Mouse (Mus musculus): Measurements from ENCODE around the gene Tns2.
"Not testable (repeated sequence)": the region's sequence is repeated elsewhere in the genome, so short reads cannot be mapped to it uniquely, and the experiment has no call there.

Gene Tns2

DNA sequence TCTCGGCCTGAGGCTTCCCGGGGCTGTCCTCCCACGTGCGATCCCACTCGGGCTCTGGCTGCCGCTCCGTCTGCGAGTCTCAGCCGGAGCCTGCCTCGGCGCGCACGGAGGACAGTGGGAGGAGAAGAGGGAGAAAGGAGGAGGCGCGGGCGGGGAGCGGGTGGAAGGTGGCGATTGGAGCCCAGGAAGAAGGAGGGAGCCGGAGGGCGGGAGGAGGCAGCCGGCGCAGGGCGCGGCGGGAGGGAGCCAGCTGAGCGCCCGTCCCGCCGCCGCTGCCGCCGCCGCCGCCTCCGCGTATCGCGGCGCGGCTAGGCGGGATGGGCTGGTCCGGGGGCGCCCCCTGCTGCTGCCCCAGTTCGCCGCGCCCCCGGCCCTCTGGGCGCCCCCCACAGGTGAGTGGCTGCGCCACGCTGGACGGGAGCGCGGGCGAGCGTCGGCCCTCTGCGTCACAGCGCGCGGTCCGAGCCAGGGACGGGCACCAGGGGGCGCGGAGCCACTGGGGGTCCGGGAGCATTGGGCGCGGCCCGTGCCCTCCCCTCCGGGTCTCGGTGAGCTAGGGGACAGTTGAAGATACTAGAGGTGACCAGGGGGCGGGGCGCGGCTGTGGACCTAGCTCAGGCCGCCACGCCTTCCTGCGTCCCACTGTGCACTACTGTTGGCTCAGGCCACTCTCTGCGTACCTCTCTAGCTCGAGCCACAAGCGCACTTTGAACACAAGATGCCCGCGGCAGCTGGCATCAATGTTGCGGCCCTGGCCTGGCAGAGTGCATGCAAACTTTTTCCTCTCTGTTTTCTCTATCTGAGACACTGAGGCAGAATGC, at the start of gene Tns2:
TSS of gene Tns2 (plus strand) at position 253 of the 821 bp plus-strand sequence.
- DNase-seq: peak; percentile 74 to 84

DNA sequence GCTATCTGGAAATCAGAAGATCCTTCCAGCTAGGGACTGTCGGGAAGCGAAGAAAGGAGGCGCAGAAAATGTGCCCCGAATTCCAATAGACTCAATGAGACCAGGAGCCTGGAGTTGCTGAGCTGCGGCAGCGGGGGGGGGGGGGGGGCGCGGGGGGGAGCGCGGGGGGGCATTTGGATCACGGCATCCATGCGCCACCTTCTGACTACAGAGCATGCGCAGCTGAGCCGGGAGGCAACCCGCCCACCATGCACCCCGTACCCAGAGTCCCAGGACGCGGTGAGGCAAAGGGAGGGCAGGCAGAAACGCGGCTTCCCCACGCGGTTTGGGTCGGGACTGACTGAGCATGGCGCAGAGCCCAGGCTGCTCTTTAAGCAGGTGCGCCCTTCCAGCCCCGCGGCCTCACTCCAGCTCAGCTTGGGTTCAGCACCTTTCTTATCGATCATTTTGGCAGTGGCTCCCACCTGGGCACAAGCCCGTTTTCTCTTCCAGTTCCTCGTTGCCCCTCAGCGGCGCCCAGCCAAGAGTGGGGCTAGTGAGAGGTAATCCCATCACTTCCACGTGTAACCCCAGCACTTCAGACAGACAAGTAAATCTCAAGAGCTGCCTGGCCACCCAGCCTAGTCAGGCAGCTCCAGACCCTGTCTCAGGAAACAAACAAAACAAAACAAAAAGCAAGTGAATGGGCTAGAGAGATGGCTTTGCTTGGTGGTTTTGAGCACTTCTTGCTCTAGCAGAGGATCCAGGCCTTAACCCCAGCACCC, 48.1 kb upstream of the Tns2 start:
- peak; percentile 51 to 72 for DNase-seq

DNA sequence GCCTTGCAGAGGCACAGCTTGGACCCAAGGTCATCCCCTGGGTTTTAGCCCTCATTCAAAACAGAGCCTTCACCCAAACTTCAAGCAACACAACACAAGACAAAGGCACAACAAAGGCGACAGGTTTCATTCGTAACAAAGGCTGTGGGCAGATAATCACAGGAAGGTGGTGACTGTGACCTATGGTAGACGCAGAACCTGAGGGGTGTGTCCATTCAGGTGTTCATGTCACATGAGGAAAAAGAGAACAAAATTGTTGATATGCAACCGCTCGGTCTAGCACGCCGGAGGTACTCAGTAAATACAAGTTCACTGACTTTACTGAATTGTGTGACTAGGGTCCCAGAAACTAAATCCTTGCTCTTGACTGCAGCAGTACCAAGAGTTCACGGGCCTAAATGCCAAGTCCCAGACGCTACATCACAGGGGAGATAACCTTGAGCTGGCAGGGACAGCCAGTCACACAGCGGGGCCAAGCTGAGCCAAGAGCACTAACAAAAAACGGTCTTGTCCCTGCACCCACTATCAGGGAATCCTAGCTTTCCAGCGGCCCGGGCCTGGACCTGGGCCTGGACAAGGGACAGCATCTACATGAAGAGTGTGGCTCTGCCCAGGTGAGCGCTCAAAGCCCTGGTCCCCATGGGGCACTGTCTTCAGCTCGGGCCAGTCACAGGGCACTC, 43.6 kb upstream of the Tns2 start:
- no peak for DNase-seq

DNA sequence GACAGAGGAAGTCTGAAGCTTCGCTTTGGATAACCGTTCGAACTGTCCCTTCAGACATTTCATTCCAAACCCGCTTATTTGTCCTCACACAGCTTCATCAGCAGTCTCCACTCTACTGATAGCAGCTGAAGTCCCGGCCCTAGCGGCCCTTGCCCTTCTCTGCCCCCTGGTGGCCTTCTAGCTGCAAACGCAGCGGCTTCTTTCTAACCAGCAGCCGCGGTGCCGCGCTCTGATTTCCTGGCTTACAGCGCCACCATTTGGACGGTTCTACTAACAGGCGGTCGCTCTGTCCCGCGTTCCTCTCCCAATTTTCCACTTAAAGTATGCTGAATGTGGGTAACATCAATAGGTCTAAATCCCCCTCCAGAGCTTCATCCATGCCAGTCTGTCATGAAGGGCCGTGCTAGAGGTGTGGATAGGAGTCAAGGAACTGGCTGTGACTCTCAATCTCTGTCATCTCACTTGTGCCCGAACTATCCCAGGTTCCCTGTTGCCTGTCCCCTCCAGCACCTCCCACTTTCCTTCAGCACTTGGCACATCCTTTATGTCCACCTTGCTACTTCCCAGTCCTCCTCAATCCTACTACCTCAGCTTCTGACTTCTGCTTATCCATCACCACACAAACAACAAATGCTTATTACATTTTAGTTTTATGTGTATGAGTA, 34.4 kb upstream of the Tns2 start:
- peak; percentile 92 to 97 for DNase-seq

DNA sequence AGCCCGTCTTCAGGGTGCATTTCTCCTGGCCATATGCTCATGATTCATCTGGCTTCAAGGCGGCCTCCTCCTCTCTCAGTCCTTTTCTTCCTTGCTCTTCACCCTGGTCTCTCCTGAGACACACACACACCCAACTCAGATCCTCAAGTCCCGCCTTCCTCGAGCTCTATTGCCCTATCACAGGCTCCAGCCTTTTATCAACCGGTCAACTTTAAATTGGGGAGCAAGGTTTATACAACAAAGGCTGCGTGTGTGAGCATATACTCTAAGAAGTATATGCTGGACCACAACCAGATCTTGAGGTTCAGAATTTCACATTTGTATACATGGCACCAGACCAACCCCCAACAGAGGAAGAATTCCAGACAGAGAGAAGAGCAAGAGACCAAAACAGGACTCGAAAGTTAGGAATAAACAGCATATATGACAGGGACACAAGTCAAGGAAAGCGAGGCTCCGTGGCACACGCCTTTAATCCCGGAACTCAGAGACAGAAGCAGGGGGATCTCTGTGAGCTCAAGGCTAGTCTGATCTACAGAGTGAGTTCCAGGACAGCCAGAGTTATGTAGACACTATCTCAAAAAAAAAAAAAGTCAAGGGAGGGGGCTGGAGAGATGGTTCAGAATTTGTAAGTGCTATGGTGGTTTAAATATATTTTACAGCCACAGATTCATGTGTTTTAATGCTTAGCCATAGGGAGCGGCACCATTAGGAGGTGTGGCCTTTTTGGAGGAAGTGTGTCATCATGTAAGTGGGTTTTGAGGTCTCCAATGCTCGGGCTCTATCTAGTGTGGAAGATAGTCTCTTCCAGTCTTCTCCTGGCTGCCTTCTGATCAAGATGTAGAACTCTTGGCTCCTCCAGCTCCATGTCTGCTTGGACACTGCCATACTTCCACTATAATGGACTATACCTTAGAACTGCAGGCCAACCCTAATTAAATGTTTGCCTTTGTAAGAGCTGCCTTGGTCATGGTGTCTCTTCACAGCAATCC, 29.4 kb upstream of the Tns2 start:
- no peak for DNase-seq

DNA sequence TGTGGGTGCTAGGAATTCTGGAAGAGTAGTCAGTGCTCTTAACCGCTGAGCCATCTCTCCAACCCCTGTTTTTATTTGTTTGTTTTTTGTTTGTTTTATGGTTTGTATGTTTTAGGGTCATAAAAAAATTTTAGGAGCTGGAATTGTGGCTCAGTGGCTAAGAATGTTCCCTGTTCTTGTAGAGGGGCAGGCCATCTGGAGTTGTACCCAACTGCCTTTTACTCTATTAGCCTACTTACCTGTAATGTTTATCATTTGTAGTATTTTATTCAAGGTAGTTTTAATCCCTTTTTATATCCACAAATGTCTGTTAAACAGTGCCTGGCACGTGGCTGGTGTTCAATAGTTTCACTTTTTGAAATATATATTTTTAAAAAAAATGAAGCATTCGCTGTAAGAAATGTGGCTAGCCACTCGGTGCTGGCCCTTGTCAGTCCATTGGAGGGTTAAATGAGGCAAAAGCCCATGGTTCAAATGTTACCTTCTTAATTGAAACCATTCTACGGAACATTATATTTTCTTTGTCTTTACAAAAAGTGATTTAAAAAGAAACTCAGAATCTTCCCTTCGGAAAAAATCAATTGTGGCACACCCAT, 27.2 kb upstream of the Tns2 start:
- DNase-seq: no peak

DNA sequence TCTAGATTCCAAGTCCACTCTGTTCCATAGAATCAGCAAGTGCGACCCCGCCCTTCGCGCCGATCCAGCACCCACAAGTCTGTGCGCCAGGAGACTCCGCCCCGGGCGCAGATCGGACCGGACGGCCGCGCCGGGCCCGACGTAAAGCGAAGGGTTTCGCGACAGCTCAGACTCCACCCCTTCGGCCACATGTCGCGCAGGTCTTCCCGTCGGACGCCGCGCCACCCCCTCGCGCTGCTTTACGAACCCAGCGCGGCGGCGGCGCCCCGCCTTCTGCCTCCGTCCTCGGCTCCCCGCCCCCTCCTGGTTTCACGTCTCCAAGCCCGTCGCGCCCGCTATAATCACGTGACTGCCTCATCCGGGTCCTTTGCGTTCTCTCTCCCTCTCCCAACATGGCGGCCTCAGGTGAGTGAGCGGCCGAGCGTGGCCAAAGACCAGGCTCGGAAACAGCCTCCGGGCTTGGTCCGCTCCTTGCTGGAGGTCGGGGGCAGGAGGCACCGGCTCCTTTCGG, 26.6 kb upstream of the Tns2 start, which contains the start of gene Eif4b:
TSS of gene Eif4b (plus strand) at position 215 of the 511 bp plus-strand sequence.
- peak; percentile 99 to 100 for DNase-seq

DNA sequence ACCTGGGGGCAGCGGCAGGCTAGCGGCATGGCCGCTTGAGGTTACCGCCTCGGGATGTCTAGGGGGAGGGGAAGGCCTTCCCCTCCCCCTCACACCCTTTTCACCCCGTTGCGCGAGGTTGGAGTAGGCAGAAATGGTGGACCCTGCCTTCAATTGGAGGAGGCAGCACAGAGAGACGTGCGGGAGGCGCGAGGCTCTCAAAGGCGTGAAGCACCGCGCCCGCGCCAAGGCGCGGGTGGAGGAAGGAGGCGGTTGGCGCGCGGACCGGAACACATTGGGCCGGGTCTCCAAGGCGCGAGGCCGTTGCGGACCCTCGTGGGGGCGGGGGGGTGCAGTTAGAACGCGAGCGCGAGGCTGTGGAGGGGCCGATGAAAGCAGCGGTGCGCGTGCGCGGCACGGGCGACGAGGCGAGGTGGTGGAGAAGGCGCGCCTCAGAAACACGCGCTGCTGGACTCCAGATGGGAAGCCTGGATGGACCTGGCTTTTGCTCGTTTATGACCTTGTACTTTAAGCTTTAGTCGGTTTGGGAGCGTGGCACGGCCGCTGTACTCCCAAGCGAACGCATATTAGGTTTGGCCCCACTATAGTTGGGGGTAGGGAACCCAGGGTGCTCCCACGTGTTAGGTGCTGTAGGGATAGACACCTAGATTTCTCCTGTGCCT, 26.0 kb upstream of the Tns2 start:
- peak; percentile 66 to 78 for DNase-seq

DNA sequence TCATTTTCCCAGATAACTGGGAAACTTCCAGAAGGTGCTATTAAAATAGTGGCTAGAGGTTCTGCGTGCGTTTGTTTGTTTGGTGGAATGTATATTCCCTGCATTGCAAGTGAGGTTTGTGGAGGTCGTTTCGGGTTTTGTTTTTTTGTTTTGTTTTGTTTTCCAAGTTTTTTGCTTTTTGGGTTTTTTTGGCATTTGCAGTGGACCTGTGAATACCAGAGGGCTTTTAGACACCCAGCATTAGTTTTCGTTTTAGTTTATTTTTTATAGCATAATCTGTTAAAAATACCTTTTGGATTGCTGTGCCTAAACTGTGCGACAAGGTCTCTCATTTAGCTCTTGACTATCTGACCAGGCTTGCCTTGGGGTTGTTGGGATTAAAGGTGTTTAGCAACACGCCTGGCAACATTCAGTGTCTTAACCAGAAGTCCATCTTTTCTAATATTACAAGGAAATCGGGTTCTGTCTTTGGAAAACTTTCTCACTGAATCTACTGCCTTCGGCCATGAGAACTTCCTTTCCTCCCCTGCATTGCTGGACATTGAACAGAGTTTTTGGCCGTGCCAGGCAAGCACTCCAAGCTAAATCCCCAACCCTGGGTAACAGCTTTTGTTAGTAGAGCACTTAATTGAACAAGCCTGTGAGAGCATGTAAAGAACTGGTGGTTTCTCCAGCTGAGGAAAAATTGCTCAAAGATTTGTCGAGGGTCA, 25.2 kb upstream of the Tns2 start:
- no peak for DNase-seq

DNA sequence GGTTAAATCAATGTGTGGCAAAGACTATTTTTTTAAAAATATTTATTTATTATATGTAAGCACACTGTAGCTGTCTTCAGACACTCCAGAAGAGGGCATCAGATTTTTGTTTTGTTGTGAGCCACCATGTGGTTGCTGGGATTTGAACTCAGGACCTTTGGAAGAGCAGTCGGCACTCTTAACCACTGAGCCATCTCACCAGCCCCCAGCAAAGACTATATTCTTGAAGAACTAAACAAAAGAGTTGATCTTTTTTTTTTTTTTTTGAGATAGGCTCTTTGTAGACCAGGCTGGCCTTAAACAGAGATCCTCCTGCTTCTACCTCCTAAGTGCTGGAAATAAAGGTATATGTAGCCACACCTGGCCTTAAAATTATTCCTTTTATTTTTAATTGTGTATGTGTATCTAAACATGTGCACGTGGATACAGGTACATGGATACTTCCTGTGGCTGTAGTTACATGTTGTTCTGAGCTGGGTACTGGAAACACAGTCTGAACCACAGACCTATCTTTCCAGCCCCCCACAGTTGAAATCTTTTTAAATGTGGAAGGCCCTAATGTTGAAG, 23.0 kb upstream of the Tns2 start:
- no peak for DNase-seq

DNA sequence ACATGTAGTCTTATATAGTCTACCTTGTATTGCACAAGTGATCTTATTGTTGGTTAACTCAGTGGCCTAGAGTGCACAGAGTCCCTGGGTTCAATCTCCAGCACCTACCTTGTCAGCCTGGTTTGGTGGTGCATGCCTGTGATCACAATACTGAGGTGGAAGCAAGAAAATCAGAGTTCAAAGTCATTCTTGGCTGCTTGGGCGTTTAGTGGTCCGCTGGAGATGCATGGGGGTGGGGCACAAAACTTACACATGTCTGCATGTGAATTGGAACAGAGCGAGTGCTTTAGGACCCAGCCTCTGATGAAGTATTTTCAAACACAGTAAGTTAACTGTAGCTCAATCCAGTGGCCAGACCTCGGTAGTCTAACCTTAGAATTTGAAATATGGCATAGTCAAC, 21.0 kb upstream of the Tns2 start:
- DNase-seq: no peak

DNA sequence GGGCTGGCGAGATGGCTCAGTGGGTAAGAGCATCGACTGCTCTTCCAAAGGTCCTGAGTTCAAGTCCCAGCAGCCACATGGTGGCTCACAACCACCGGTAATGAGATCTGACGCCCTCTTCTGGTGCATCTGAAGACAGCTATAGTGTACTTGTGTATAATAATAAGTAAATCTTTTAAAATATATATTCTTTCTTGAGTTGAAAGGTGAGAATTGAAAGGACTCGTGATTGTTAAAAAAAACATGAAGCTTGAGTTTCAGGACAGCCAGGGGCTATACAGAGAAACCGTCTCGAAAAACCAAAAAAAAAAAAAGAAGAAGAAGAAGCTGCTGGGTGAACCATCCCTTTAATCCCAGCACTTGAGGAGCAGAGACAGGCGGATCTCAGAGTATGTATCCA, 20.3 kb upstream of the Tns2 start:
- DNase-seq: not testable (repeated sequence)

DNA sequence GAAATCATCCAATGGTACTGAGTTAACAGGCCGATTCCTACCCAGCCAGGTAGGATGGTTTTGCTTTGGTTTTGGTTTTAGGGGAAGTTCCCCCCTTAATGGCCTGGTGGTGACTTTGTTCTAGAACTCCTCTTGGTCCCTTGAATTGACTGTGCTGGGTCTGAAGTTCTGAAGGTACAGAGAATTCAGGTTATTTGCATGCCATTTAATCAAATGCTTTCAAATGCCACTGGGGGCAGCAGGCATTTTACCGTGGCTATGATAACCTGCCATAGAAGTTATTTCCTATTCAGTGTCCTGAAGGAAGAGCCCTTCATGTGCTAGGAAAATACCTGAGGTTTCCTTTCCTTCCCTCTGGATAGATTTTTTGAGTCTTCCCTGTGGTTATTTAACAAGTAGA, 19.8 kb upstream of the Tns2 start:
- no peak for DNase-seq

DNA sequence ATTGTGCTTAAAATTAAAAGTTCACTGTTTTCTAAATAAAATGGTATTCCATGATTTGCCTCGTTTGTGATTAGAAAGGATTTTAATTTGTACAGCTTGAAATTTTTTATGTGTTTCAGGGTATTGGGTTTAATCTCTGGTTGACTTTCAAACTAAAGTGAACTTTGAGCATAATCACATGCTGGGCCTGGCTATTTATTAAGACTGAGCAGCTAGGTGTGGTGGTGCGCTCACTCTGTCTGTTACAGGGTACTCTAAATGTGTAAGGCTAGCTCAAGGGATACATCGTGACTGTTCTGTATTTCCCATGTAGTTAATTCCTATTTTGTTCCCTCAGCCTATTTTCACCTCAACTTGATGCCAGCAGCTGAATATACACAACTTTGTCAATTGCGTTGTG, 18.1 kb upstream of the Tns2 start:
- DNase-seq: no peak

DNA sequence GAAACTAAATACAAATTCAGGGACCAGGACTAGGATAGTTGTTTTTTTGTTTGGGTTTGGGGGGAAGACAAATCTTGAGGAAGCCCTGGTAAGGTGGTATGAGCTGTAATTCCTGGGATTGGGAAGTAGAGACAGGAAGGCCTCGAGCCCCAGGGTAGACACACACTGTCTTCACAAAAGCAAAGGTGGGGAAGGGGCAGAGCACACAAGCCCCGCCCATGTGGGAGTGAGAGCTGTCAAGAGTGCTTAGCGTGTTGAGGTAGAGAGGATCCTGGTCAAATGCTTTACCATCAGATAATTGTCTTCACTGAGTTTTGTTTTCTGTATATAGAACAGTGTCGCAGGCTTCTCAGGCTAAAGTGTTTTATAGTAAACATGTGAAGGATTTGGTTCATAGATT, 17.2 kb upstream of the Tns2 start:
- DNase-seq: no peak

DNA sequence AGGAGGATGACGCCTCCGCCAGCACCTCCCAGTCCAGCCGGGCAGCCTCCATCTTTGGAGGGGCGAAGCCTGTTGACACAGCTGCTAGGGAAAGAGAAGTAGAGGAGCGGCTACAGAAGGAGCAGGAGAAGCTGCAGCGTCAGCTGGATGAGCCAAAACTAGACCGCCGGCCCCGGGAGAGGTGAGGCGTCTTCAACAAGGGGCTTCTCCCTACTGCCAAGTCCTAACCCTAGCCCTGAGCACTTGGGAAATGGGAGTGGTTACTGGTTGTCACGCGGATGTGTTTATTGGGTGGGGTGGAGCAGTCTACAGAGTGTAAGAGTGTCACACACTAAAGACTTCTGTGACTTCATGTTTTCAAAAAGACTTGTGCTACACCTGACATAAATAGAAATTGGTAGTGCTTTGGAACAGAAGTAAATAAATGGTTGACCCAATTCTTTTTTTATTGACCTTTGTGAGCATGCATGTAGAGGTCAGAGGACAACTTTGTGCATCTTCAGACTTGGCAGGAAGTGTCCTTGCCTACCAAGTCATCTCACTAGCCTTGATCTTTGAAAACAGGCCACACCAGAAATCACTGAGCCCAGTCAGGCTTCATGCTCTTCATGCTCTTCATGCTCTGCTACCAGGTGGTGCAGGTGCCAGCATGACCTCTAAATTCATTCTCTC, 10.2 kb upstream of the Tns2 start:
- DNase-seq: no peak

DNA sequence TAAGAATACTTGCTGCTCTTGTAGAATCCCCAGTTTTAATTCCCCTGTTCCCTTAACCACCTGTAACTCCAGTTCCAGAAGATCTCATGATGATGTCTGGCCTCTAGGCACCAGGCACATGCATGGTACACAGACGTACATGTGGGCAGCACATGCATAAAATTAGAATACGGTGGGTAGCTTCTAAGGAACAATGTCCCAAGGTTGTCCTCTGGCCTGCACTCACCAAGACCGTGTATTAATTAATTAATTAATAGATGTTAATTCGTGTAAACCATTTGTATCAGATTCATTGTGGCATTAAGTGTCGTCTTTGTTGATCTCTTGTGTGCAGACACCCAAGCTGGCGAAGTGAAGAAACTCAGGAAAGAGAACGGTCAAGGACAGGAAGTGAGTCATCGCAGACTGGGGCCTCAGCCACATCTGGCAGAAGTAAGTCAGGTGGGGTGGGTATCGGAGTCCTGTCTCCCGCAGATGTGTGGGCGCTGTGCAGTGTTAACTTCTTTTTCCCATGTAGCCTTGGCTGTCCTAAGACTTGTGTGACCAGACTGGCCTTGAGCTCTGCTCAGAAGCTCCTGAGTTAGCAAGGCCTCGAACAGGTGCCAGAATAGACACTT, 9.0 kb upstream of the Tns2 start:
- DNase-seq: no peak

DNA sequence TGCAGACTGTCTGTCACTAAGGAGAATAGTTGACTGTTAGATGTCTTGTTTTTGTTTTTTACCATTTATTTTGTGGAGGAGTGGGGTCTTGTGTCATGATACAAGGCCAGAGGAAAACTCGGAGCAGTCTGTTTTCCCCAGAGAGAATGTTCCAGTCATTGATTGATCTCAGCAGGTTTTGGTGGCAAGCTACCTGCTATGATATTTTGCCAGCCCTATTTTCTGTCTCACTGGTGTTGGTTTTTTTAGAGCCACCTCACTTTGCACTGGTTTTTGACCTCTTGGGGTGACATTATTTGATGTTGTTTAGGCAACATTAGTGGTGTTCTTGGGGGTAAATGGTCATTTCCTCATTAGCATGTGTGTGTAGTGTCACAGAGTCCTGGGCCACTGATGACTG, 8.5 kb upstream of the Tns2 start:
- no peak for DNase-seq

Measured in cerebellum, postnatal 25 days (tissue).